Mouse (Mus musculus): ENCODE data around the gene Arntl. TPM values are rescaled to one million over a fixed set of nuclear protein-coding genes. Genes with fewer than 3 reads are reported as not detected.

The Arntl gene
- total RNA-seq (2021), result 10 to 100 TPM; 31.1 to 32.0 TPM

DNA sequence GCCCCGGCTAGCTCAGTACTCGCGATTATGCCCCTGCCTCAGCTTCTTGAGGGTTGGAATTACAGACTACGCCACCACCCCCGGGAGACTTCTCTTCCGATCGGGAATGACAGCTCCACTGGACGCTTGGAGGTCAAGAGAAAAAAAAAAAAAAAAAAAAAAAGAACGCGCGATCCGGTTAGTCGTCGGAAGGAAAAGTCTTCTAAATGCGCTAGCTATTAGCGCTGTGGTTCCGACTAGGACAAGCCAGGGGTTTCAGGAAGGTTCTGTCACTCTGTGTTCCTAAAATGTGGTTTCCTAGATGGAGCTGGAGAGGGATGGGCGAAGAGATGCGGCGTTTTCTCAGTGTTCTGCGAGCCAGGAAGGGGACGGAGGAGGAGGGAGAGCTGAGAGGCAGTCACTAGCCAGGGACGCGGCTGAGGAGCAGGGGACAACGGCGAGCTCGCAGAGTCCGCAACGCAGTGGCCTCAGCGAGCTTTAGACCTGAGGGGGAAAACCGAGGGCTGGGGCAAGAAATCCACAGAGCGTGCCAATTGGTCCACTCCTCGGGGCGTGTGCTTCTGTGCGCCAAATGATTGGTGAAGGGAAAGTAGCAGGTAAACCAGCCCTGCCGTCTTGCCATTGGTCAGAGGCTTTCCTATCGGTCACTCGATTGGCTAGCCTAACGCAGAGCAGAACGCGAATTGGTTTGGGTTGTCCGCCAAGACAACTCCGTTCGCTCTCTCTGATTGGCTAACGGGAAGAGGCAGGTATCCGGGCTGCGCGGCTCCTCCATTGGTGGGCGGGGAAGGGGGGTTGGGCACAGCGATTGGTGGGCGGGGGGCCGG lies at the start of gene Arntl:
Gene Arntl (plus strand): TSS at position 822 of the 827 bp plus-strand sequence.
- peak; percentile 75 to 76 for DNase-seq (ENCODE audit: extremely low spot score in 1 of 2, low spot score in 1 of 2)

DNA sequence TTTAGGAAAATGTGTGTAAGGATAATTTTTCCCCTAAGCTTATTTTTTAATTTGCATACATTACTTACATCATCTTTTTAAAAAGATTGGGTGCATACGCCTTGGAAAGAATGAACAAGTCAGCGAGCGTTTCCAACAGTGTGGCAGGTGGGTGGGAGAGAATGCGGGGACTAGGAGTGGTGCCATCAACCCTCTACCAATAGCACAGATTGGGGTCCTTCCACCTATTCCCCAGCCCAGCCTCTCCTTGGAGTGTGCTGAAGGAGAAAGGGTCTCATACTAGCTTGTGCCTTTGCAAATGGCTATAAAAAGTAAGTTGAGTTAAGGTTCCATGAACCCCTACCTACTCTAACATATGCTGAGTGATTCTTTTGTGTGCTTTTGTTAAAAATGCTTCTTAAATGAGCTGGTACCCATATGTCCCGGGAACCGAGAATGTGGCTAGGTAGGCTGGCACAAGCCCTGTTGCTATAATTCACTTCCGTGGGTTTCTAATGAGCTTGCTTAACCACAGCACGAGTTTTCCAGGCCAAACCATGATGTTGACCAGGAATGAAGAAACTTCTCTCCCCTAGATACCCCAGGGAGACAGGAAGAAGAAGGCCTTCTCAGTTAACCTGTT lies 46.1 kb upstream of the Arntl start:
- DNase-seq (ENCODE audit: extremely low spot score in 1 of 2, low spot score in 1 of 2), result no peak

GRCm38 (mm10) chr7:113164719-113165118 lies 42.5 kb upstream of the Arntl start:
- no peak for DNase-seq (ENCODE audit: extremely low spot score in 1 of 2, low spot score in 1 of 2)

GRCm38 (mm10) chr7:113167092-113167491 lies 40.2 kb upstream of the Arntl start:
- no peak for DNase-seq (ENCODE audit: extremely low spot score in 1 of 2, low spot score in 1 of 2)

GRCm38 (mm10) chr7:113168609-113169008 lies 38.7 kb upstream of the Arntl start:
- no peak for DNase-seq (ENCODE audit: extremely low spot score in 1 of 2, low spot score in 1 of 2)

- DNase-seq (ENCODE audit: extremely low spot score in 1 of 2, low spot score in 1 of 2), result no peak
These were observed 34.8 kb upstream of the Arntl start for GRCm38 (mm10) chr7:113172425-113172824.

GRCm38 (mm10) chr7:113175481-113175880 lies 31.8 kb upstream of the Arntl start:
- no peak for DNase-seq (ENCODE audit: extremely low spot score in 1 of 2, low spot score in 1 of 2)

DNA sequence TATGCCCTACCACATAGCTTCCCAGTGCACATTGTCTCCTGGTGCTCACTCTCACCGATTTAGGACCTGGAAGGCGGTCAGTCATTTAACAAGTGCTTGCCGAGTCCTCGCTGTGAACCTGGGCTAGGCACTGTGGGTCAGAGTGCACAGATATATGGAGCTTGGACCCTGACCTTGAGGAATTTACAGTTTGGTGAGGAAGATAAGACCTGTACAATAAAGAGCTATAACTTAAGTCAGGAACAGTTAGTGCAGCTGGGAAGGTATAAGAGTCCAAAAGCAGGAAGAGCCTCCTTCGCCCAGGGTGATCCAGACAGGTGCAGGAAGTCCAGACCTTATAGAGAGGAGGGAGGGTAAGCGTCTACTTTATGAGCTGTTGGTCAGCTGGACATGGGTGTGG lies 29.2 kb upstream of the Arntl start:
- DNase-seq (ENCODE audit: extremely low spot score in 1 of 2, low spot score in 1 of 2), result no peak

- DNase-seq (ENCODE audit: extremely low spot score in 1 of 2, low spot score in 1 of 2), result no peak
These were observed 23.5 kb upstream of the Arntl start for GRCm38 (mm10) chr7:113183787-113184186.

GRCm38 (mm10) chr7:113185056-113185455 lies 22.2 kb upstream of the Arntl start:
- DNase-seq (ENCODE audit: extremely low spot score in 1 of 2, low spot score in 1 of 2), result no peak

DNA sequence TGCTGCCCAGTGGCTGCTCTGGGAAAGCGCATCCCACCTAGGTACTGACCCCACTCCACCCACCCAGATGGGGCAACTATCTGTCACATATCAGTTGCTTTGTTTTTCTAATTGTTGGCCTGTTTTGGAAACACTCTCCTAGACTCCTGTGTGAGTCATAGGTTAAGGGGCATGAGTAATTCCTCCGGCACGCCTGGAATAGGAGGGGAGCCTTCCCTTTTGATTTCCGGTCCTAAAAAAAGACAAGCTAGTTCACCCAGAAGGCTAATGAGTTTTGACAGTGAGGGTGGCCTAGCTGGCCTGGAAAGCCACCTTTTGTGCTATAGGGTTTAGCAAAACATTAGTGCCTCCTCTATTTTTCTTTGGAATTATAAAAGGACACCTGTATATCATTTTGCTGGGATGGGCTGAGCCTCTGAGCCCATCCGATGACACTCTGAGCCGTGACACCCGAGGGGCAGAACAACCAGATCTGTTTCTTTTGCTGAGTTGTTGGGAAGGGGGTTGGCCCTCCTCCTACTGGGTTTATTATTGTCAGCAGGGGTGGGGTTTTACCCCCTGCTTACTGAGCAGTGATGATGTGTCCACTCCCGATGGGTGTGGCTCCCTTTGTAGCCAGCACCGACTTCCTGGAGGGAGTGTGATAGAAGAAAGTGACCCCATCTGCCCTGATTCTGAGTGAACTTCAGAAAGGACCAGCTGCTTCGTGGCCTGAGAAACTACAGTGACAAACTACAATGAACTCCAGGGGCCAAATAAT lies 21.0 kb upstream of the Arntl start:
- no peak for DNase-seq (ENCODE audit: extremely low spot score in 1 of 2, low spot score in 1 of 2)

- DNase-seq (ENCODE audit: extremely low spot score in 1 of 2, low spot score in 1 of 2), result no peak
These were observed 19.2 kb upstream of the Arntl start for GRCm38 (mm10) chr7:113188091-113188490.

DNA sequence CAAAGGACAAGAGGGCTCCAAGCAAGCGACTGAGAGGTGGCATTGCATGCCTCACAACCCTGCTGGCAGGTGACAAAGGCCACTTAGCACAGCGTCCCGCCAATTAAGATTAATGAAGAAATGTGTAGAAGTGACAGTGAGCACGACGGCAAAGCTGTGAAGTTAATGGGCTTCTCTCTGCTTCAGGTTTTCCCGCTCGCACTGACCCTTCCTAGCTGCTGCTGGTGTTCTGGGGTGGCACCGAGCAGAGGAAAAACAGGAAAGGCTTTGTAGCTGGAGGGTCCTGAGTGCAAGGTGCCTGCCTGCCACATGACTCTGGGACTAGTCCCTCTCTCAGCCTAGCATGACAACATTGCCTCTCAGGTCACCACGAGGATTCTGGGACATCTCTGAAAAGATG lies 18.7 kb upstream of the Arntl start:
- DNase-seq (ENCODE audit: extremely low spot score in 1 of 2, low spot score in 1 of 2), result no peak

DNA sequence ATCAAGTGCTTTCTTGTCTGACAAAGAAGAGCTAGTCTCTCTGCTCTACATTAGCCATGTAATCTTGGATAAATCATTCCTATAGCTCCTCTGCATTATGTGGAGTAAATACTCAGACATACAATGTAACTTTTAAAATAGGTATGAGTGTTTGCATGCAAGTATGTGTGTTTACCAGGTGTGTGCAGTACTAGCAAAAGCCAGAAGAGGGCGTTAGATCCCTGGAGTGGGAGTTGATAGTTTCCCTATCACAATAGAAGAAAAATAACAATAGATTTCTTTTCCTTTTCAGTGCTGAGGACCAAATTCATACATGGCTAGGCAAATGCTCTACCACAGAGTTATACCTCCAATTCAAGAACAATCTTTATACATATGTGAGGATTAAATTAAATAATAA lies 15.5 kb upstream of the Arntl start:
- DNase-seq (ENCODE audit: extremely low spot score in 1 of 2, low spot score in 1 of 2), result no peak

DNA sequence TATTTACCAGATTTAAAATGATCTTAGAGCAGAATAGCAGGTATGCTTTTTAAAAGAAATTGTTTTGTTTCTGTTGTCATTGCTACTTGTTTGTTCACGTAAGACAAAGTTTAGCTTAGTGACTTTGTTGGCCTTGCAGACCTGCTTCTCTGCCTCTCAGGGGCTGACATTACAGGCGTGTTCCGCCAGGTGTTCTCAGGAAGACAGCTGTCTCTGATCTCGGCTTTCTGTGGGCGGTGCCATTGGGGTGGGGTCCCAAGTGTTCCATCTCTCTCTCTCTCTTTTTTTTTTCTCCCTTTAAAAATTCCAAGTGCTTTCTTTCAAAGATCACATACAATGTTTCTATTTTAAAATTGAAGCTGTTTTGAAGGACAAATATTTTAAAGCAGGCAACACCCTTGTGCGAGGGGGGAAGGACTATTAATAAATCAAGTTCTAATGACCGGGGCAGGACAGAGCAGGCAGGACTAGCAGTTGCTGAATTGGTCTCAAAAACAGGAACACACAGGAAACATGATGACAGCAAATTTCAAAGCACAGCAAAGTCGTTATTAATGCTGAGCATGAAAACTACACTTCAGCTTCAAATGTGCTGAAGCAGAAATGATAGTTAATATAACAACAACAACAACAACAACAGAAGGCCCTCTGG lies 14.4 kb upstream of the Arntl start:
- DNase-seq (ENCODE audit: extremely low spot score in 1 of 2, low spot score in 1 of 2), result no peak

GRCm38 (mm10) chr7:113193872-113194271 lies 13.4 kb upstream of the Arntl start:
- DNase-seq (ENCODE audit: extremely low spot score in 1 of 2, low spot score in 1 of 2), result no peak

DNA sequence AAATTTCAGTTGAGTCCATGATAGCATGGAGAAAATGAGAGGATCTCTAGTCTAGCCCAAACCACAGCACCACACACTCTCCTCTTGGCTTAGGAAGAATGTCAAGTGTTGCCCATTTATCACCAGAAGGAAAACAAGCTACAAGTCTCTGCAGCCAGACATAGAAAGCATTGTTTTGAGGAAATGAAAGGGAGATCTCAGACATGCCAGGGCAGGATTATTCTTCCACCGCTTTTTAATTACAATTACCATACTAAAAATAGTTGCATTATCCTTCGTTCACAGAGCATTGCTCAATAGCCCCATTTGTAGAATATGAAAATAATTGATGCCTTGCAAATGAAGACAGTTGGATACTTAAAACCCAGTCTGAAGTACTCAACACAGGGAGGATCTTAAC lies 12.0 kb upstream of the Arntl start:
- DNase-seq (ENCODE audit: extremely low spot score in 1 of 2, low spot score in 1 of 2), result no peak

DNA sequence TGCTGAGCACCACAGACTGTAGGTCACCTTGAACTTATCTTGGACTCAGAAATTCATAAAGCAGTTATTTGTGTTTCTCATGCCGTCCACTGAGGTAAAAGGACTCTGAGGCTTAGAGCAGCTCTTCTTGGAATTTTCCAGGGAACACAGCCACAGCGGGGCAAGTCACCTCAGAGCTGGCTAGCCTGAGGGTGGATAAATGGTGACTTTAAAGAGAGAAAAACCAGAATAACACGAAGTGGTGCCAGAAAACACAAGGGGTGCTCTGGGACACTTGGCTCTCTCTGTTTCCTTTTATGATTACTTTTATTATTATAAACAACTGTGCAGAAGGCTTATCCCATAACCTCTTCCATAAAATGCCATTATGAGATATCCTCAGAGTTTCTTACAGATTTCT lies 11.1 kb upstream of the Arntl start:
- DNase-seq (ENCODE audit: extremely low spot score in 1 of 2, low spot score in 1 of 2), result no peak

- DNase-seq (ENCODE audit: extremely low spot score in 1 of 2, low spot score in 1 of 2), result no peak
These were observed 10.0 kb upstream of the Arntl start for GRCm38 (mm10) chr7:113197161-113197775.

DNA sequence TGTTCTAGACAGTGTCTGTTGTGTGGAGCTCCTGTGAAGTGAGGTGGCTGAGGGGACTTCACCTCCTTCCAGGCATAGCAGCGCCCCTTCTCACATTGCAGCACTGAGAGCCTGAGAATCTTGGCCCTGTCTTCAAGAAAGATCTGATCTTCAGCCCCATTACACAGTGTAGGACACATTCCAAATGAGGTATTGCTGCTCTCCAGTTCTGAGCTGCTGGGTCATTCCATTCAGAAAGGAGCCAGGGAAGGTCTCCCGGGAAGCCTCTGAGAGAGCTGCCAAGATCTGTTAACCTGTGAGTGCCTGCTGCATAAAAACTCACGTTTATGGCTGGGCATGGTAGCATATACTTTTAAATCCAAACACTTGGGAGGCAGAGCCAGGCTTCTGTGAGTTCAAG lies 5.7 kb upstream of the Arntl start:
- no peak for DNase-seq (ENCODE audit: extremely low spot score in 1 of 2, low spot score in 1 of 2)

All from layer of hippocampus, postnatal 25 days (tissue).